Mouse (Mus musculus) cerebellum, adult 2 months (tissue): ENCODE data around the gene Lhfpl3.

Source experiments
- CTCF ChIP-seq: fragments of 200-500 bp; IDR thresholded peaks from 2 replicates; pipeline ENCODE4 v1.5.1; 2011; ENCODE audit warnings: low read depth, mild to moderate bottlenecking, control low read depth, low read length, moderate library complexity, borderline replicate concordance; ENCODE audit not compliant: insufficient read depth
- POLR2A ChIP-seq: fragments of 200-500 bp; IDR thresholded peaks from 2 replicates; pipeline ENCODE4 v1.6.1; 2011; ENCODE audit warnings: low read length, control low read depth, borderline replicate concordance; ENCODE audit not compliant: insufficient read depth

DNA sequence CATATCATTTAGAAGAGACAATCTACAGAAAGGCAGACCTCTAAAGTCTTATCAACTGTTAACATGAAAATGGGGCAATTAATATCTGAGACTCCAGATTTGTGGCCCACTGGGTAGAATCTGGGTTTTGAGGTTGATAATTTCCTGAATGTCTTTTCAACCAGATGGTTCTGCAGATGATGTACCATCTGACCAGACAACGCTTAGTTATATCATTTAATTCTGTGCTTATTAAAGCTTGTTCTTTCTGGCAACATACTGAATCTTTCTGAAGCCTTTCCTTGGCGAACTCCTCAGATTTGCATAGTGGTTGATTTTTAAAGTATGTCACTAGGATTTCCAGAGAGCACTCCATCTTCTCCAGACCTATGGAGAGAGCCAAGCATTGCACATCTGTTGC lies 107.6 kb downstream of the Lhfpl3 start:
- TF ChIP-seq CTCF (no peak), POLR2A (no peak)
